Mouse (Mus musculus) right cerebral cortex, postnatal 25 days (tissue): ENCODE measurements around the gene Ifnar1.
"Not testable (repeated sequence)": the region's sequence is repeated elsewhere in the genome, so short reads cannot be mapped to it uniquely, and the experiment has no call there.

Experiments used
- DNase-seq: peaks from one replicate; pipeline ENCODE4 v3.0.0; 2022

The Ifnar1 gene

GRCm38 (mm10) chr16:91484808-91485700, at the start of gene Ifnar1:
Ifnar1 (plus strand) TSS chr16:91485238.
- DNase-seq: peak; percentile 96

- DNase-seq: no peak
These were observed 47.0 kb upstream of the Ifnar1 start for GRCm38 (mm10) chr16:91438081-91438480.

- DNase-seq: not testable (repeated sequence)
These were observed 46.4 kb upstream of the Ifnar1 start for GRCm38 (mm10) chr16:91438599-91438998.

- DNase-seq: no peak
These were observed 43.7 kb upstream of the Ifnar1 start for GRCm38 (mm10) chr16:91441366-91441765.

GRCm38 (mm10) chr16:91441811-91442240, 43.2 kb upstream of the Ifnar1 start:
- DNase-seq: no peak

- DNase-seq: peak; percentile 25
These were observed 42.6 kb upstream of the Ifnar1 start for GRCm38 (mm10) chr16:91442446-91442845.

GRCm38 (mm10) chr16:91443211-91443611, 41.8 kb upstream of the Ifnar1 start:
- DNase-seq: no peak

- DNase-seq: no peak
These were observed 40.2 kb upstream of the Ifnar1 start for GRCm38 (mm10) chr16:91444847-91445246.

GRCm38 (mm10) chr16:91445566-91445965, 39.5 kb upstream of the Ifnar1 start:
- DNase-seq: no peak

- no peak for DNase-seq
These were observed 38.1 kb upstream of the Ifnar1 start for GRCm38 (mm10) chr16:91446778-91447511.

- DNase-seq: no peak
These were observed 37.5 kb upstream of the Ifnar1 start for GRCm38 (mm10) chr16:91447512-91447900.

- DNase-seq: no peak
These were observed 37.0 kb upstream of the Ifnar1 start for GRCm38 (mm10) chr16:91448088-91448487.

- DNase-seq: no peak
These were observed 36.1 kb upstream of the Ifnar1 start for GRCm38 (mm10) chr16:91448895-91449294.

GRCm38 (mm10) chr16:91450137-91451064, 34.6 kb upstream of the Ifnar1 start:
- DNase-seq: no peak

GRCm38 (mm10) chr16:91451949-91452348, 33.1 kb upstream of the Ifnar1 start:
- no peak for DNase-seq

- DNase-seq: no peak
These were observed 32.6 kb upstream of the Ifnar1 start for GRCm38 (mm10) chr16:91452363-91452896.

- no peak for DNase-seq
These were observed 29.2 kb upstream of the Ifnar1 start for GRCm38 (mm10) chr16:91455868-91456267.

- DNase-seq: no peak
These were observed 26.7 kb upstream of the Ifnar1 start for GRCm38 (mm10) chr16:91458301-91458746.

- DNase-seq: no peak
These were observed 26.1 kb upstream of the Ifnar1 start for GRCm38 (mm10) chr16:91458976-91459375.

- no peak for DNase-seq
These were observed 25.6 kb upstream of the Ifnar1 start for GRCm38 (mm10) chr16:91459396-91459795.

GRCm38 (mm10) chr16:91459841-91460370, 25.1 kb upstream of the Ifnar1 start:
- DNase-seq: no peak

GRCm38 (mm10) chr16:91461066-91461638, 23.9 kb upstream of the Ifnar1 start:
- no peak for DNase-seq
